Mouse (Mus musculus): ENCODE data around the gene Gng12.

GRCm38 (mm10) chr6:67027438-67028142, 131.4 kb downstream of the Gng12 start:
- TF ChIP-seq CTCF (IDR thresholded peaks at IDR 0.05; ENCODE audit: low read depth) (no peak), EP300 (IDR thresholded peaks at IDR 0.05; ENCODE audit: low read depth) (no peak)

All from liver, embryonic 14.5 days (tissue).